Mouse (Mus musculus): ENCODE measurements around the gene Hkdc1.

The Hkdc1 gene

GRCm38 (mm10) chr10:62379808-62380207 lies 42.5 kb downstream of the Hkdc1 start, which contains the start of gene Hk1:
Gene Hk1 (minus strand): TSS chr10:62379908.
- DNase-seq: no peak

- no peak for DNase-seq
Measured at GRCm38 (mm10) chr10:62358827-62359226, 63.5 kb downstream of the Hkdc1 start.

GRCm38 (mm10) chr10:62356105-62356730 lies 66.1 kb downstream of the Hkdc1 start:
- peak; percentile 39 for DNase-seq

GRCm38 (mm10) chr10:62345147-62345546 lies 77.1 kb downstream of the Hkdc1 start:
- no peak for DNase-seq

GRCm38 (mm10) chr10:62344004-62344752 lies 78.1 kb downstream of the Hkdc1 start:
- no peak for DNase-seq

- no peak for DNase-seq
Measured at GRCm38 (mm10) chr10:62342512-62342911, 79.8 kb downstream of the Hkdc1 start.

- DNase-seq: no peak
Measured at GRCm38 (mm10) chr10:62341956-62342355, 80.3 kb downstream of the Hkdc1 start.

GRCm38 (mm10) chr10:62340991-62341390 lies 81.3 kb downstream of the Hkdc1 start:
- DNase-seq: no peak

- peak; percentile 94 for DNase-seq
Measured at GRCm38 (mm10) chr10:62340095-62340731, 82.1 kb downstream of the Hkdc1 start.

GRCm38 (mm10) chr10:62339211-62340094 lies 82.8 kb downstream of the Hkdc1 start:
- peak; percentile 50 for DNase-seq

GRCm38 (mm10) chr10:62338626-62339025 lies 83.7 kb downstream of the Hkdc1 start:
- DNase-seq: no peak

- DNase-seq: no peak
Measured at GRCm38 (mm10) chr10:62338176-62338575, 84.1 kb downstream of the Hkdc1 start.

- no peak for DNase-seq
Measured at GRCm38 (mm10) chr10:62336601-62337578, 85.4 kb downstream of the Hkdc1 start.

- no peak for DNase-seq
Measured at GRCm38 (mm10) chr10:62335423-62335776, 86.9 kb downstream of the Hkdc1 start.

GRCm38 (mm10) chr10:62334686-62335422 lies 87.4 kb downstream of the Hkdc1 start:
- no peak for DNase-seq

GRCm38 (mm10) chr10:62333269-62333668 lies 89.0 kb downstream of the Hkdc1 start:
- DNase-seq: no peak

Measured in right cerebral cortex, postnatal 4 days (tissue).